Mouse (Mus musculus) forebrain, embryonic 14.5 days (tissue): ENCODE measurements around the gene 4931428F04Rik. TPM values are rescaled to one million over a fixed set of nuclear protein-coding genes. Genes with fewer than 3 reads are reported as not detected.
"Not testable (repeated sequence)": the region's sequence is repeated elsewhere in the genome, so short reads cannot be mapped to it uniquely, and the experiment has no call there.

Experiments
- ATAC-seq: fragments of 200-750 bp; cut with Nextera tagmentation; 2 replicates; pipeline ENCODE4 v1.8.0; 2017; ENCODE audit warnings: mild to moderate bottlenecking, moderate library complexity
- DNase-seq: peaks from one replicate; pipeline ENCODE4 v3.0.0-alpha.2; 2015; ENCODE audit warnings: low spot score
- H3K27ac ChIP-seq: fragments of 300-500 bp; sonication (generic); 2 replicates; pipeline ENCODE4 v1.5.1; 2014; ENCODE audit warnings: low read depth, mild to moderate bottlenecking, control low read depth, low read length, moderate library complexity
- H3K27me3 ChIP-seq: fragments of 300-500 bp; sonication (generic); replicated peaks from 2 replicates; pipeline ENCODE4 v1.6.1; 2014; ENCODE audit warnings: low read length, control low read depth, mixed read lengths; ENCODE audit not compliant: control insufficient read depth, insufficient read depth
- H3K36me3 ChIP-seq: fragments of 300-500 bp; sonication (generic); 2 replicates; pipeline ENCODE4 v1.6.1; 2014; ENCODE audit warnings: low read length, control low read depth; ENCODE audit not compliant: control insufficient read depth, insufficient read depth
- H3K4me1 ChIP-seq: fragments of 300-500 bp; sonication (generic); 2 replicates; pipeline ENCODE4 v1.6.1; 2014; ENCODE audit warnings: antibody characterized with exemption, low read length, control low read depth; ENCODE audit not compliant: control insufficient read depth, insufficient read depth
- H3K4me2 ChIP-seq: fragments of 300-500 bp; sonication (generic); 2 replicates; pipeline ENCODE4 v1.6.1; 2014; ENCODE audit warnings: mild to moderate bottlenecking, control low read depth, low read length
- H3K4me3 ChIP-seq: fragments of 300-500 bp; sonication (generic); 2 replicates; pipeline ENCODE4 v1.5.1; 2014; ENCODE audit warnings: low read depth, low read length, control low read depth
- H3K9ac ChIP-seq: fragments of 300-500 bp; sonication (generic); 2 replicates; pipeline ENCODE4 v1.6.1; 2014; ENCODE audit warnings: mild to moderate bottlenecking, low read length, control low read depth, moderate library complexity
- H3K9me3 ChIP-seq: fragments of 300-500 bp; sonication (generic); replicated peaks from 2 replicates; pipeline ENCODE4 v1.6.1; 2016; ENCODE audit warnings: low read length, control low read depth, mixed read lengths; ENCODE audit not compliant: control insufficient read depth
- WGBS: fragments of 180-500 bp; shearing (Covaris S2); extraction: QIAGEN DNeasy Blood & Tissue Kit; methylation state at CpG from one replicate; pipeline ENCODE4 v1.1.7; 2014; 5-methylcytosine and 5-hydroxymethylcytosine counted together
- microRNA counts: library from miRNA; unstranded; fragments of <30 nt; microRNA quantifications from one replicate; lab custom pipeline; 2016
- microRNA-seq: library from miRNA; unstranded; fragments of <30 nt; microRNA quantifications from one replicate; pipeline ENCODE4, GENCODE M21; 2016
- polyA plus RNA-seq: library from polyadenylated mRNA; unstranded; fragments of >200 nt; fragmentation: Nextera tagmentation; extraction: Ambion mirVana; gene quantifications from 2 replicates; pipeline ENCODE4 v1.2.1, GENCODE M21; 2014

4931428F04Rik gene
- polyA plus RNA-seq, 1 experiment from 2014 or later, result 67.9 TPM

GRCm38 (mm10) chr8:105232321-105232693 lies 57.4 kb downstream of the 4931428F04Rik start:
- 91% methylated on average over 4 of the region's 4 CpGs for WGBS
- H3K36me3 ChIP-seq, result peaks cover 19% of the 10 kb centered on the region

GRCm38 (mm10) chr8:105231503-105232320 lies 58.0 kb downstream of the 4931428F04Rik start:
- Histone ChIP-seq H3K9ac (no peak overlapping the region), H3K4me1 (no peaks in the 10 kb centered on the region), H3K4me2 (no peak overlapping the region), H3K9me3 (no peaks in the 10 kb centered on the region), H3K36me3 (peaks cover 19% of the 10 kb centered on the region), H3K4me3 (no peak overlapping the region), H3K27me3 (no peaks in the 10 kb centered on the region), H3K27ac (no peak overlapping the region)
- 87% methylated on average over 12 of the region's 12 CpGs for WGBS
- ATAC-seq, result no peak
- no peak for DNase-seq

More at GRCm38 (mm10) chr8:105232321-105232693, 57.4 kb downstream of the 4931428F04Rik start:
- not testable (repeated sequence) for H3K9ac ChIP-seq, H3K27ac ChIP-seq, ATAC-seq, H3K27me3 ChIP-seq, H3K4me1 ChIP-seq, H3K4me3 ChIP-seq, DNase-seq, H3K4me2 ChIP-seq, H3K9me3 ChIP-seq

MicroRNA genes within 50 kb of the gene (microRNA counts, 519-probe panel; counts per million panel counts)
- microRNA mmu-miR-328 (lab: Ali Mortazavi, UCI), result 3,670 counts per million, percentile 37 among the panel's probes with 10 or more counts

Small RNA genes lying within 50 kb of the gene (microRNA-seq; reads per million reads assigned to microRNA genes)
- gene Gm27320, result not detected
- 226 reads per million, percentile 67 among the genes with 10 or more reads in this experiment for gene Mir328

Other genes starting within 250 kb of the 4931428F04Rik start
- not detected in 2 replicates for gene Ces3a, start 241.3 kb downstream of the 4931428F04Rik start, polyA plus RNA-seq
- not detected in 2 replicates for gene Ces3b, start 206.1 kb downstream of the 4931428F04Rik start, polyA plus RNA-seq
- gene Ces4a, start 158.1 kb downstream of the 4931428F04Rik start, polyA plus RNA-seq, result 0.09 TPM in 1 of 2 replicates, not detected in the other
- gene Cbfb, start 119.2 kb downstream of the 4931428F04Rik start, polyA plus RNA-seq, result 34.5 and 39.5 TPM in 2 replicates
- gene D230025D16Rik, start 64.7 kb downstream of the 4931428F04Rik start, polyA plus RNA-seq, result 35.4 and 38.9 TPM in 2 replicates
- 3.1 and 4.1 TPM in 2 replicates for gene B3gnt9, start 34.7 kb downstream of the 4931428F04Rik start, polyA plus RNA-seq
- 14.8 and 21.8 TPM in 2 replicates for gene Tradd, start 25.3 kb downstream of the 4931428F04Rik start, polyA plus RNA-seq
- gene Fbxl8, start 25.2 kb downstream of the 4931428F04Rik start, polyA plus RNA-seq, result 0.50 and 0.85 TPM in 2 replicates
- gene Hsf4, start 20.1 kb downstream of the 4931428F04Rik start, polyA plus RNA-seq, result 0.14 and 0.37 TPM in 2 replicates
- 2.9 and 3.0 TPM in 2 replicates for gene Nol3, start 13.7 kb downstream of the 4931428F04Rik start, polyA plus RNA-seq
- gene Exoc3l, start 6.2 kb upstream of the 4931428F04Rik start, polyA plus RNA-seq, result 8.3 and 8.8 TPM in 2 replicates
- 50.8 and 51.9 TPM in 2 replicates for gene E2f4, start 7.8 kb upstream of the 4931428F04Rik start, polyA plus RNA-seq
- gene Elmo3, start 15.7 kb upstream of the 4931428F04Rik start, polyA plus RNA-seq, result 0.70 and 0.82 TPM in 2 replicates
- gene Lrrc29, start 36.4 kb upstream of the 4931428F04Rik start, polyA plus RNA-seq, result 0.67 and 0.93 TPM in 2 replicates
- gene Tmem208, start 36.5 kb upstream of the 4931428F04Rik start, polyA plus RNA-seq, result 130 and 141 TPM in 2 replicates
- 0.39 and 0.48 TPM in 2 replicates for gene Fhod1, start 58.1 kb upstream of the 4931428F04Rik start, polyA plus RNA-seq
- gene Slc9a5, start 59.0 kb upstream of the 4931428F04Rik start, polyA plus RNA-seq, result 3.8 and 6.9 TPM in 2 replicates
- 1.1 and 1.2 TPM in 2 replicates for gene Plekhg4, start 83.4 kb upstream of the 4931428F04Rik start, polyA plus RNA-seq
- 0.09 TPM in 1 of 2 replicates, not detected in the other for gene Kctd19, start 123.6 kb upstream of the 4931428F04Rik start, polyA plus RNA-seq
- 0.22 and 0.43 TPM in 2 replicates for gene Lrrc36, start 123.7 kb upstream of the 4931428F04Rik start, polyA plus RNA-seq
- gene Tppp3, start 181.7 kb upstream of the 4931428F04Rik start, polyA plus RNA-seq, result 49.2 and 57.0 TPM in 2 replicates
- gene Zdhhc1, start 207.0 kb upstream of the 4931428F04Rik start, polyA plus RNA-seq, result 15.5 and 22.0 TPM in 2 replicates
- 1.1 and 1.8 TPM in 2 replicates for gene Hsd11b2, start 228.9 kb upstream of the 4931428F04Rik start, polyA plus RNA-seq